Mouse (Mus musculus): ENCODE measurements around the gene Phf19.

- TF ChIP-seq POLR2A (IDR thresholded peaks at IDR 0.05; ENCODE audit: borderline replicate concordance, insufficient read depth, low read length) (no peak), CTCF (IDR thresholded peaks at IDR 0.05; ENCODE audit: borderline replicate concordance, insufficient read depth, low read depth, low read length) (no peak)
These were observed 2.0 kb downstream of the Phf19 start for GRCm38 (mm10) chr2:34911871-34912270.

All from cerebellum, adult 2 months (tissue).